Mouse (Mus musculus): ENCODE measurements around the gene Fam71f2.
A peak's percentile ranks its signal among the peaks of the same experiment; 100 is the strongest.

GRCm38 (mm10) chr6:29234272-29234671 is 45.1 kb upstream of the Fam71f2 start:
- TF ChIP-seq MAFK (IDR thresholded peaks at IDR 0.05; ENCODE audit: borderline replicate concordance, low read depth, low read length) (no peak), TAL1 (IDR thresholded peaks at IDR 0.05; ENCODE audit: low read length) (no peak), POLR2A (IDR thresholded peaks at IDR 0.05; ENCODE audit: control insufficient read depth in 1 of 2, insufficient read depth in 1 of 2, low read depth in 1 of 2, low read length in 2 of 2, poor library complexity in 1 of 2) (no peak), CTCF (IDR thresholded peaks at IDR 0.05 in 2 of 3, conservative IDR thresholded peaks at IDR 0.05 in 1 of 3; ENCODE audit: control insufficient read depth in 1 of 3, insufficient read depth in 1 of 3, low read depth in 2 of 3, low read length in 3 of 3, poor library complexity in 1 of 3, severe bottlenecking in 1 of 3) (peak; percentile 58 to 65 (median 62)), ZNF384 (IDR thresholded peaks at IDR 0.05; ENCODE audit: low read depth, low read length) (no peak)
